Mouse (Mus musculus): ENCODE measurements around the gene Atic. TPM values are rescaled to one million over a fixed set of nuclear protein-coding genes. Genes with fewer than 3 reads are reported as not detected.

Atic gene
- polyA plus RNA-seq, 1 experiment from 2014 or later, result 42.9 TPM

- DNase-seq (ENCODE audit: low spot score, missing footprints), result peak; percentile 17
- Histone ChIP-seq H3K4me1 (ENCODE audit: control insufficient read depth, insufficient read depth, low read length) (no peaks in the 10 kb centered on the region), H3K4me2 (no peak overlapping the region), H3K27me3 (ENCODE audit: control insufficient read depth, insufficient read depth, low read length) (no peaks in the 10 kb centered on the region), H3K36me3 (ENCODE audit: control insufficient read depth, insufficient read depth, low read length) (no peaks in the 10 kb centered on the region), H3K4me3 (ENCODE audit: low read depth, low read length) (no peak overlapping the region), H3K27ac (ENCODE audit: low read depth, low read length) (no peak overlapping the region), H3K9me3 (ENCODE audit: control insufficient read depth, low read length) (no peaks in the 10 kb centered on the region), H3K9ac (ENCODE audit: low read length) (no peak overlapping the region)
- WGBS, result 85% methylated on average over 10 of the region's 10 CpGs
- ATAC-seq (ENCODE audit: low FRiP score), result no peak
Measured at GRCm38 (mm10) chr1:71550626-71551195, 6.2 kb upstream of the Atic start.

DNA sequence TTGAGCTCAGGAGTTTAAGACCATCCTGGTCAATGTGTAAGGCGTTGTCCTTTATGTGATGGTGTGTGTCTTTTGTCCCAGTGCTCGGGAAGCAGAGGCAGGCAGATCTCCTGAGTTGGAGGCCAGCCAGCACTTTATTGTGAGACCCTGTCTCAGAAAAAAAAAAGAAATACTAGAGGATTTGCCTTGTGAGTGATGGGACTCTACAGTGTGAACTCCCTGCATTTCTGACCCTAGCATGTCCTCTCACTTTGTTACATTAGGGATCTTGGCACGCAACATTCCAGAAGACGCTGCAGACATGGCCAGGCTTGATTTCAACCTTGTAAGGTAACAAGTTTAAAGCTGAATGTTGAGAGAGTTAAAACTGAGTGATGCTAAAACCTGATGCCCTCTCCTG lies 3.7 kb downstream of the Atic start:
- Histone ChIP-seq H3K4me2 (no peak overlapping the region), H3K4me3 (ENCODE audit: low read depth, low read length) (no peak overlapping the region), H3K36me3 (ENCODE audit: control insufficient read depth, insufficient read depth, low read length) (peaks cover 9% of the 10 kb centered on the region; the same call in 1 of the 2 replicates), H3K27ac (ENCODE audit: low read depth, low read length) (no peak overlapping the region), H3K9me3 (ENCODE audit: control insufficient read depth, low read length) (no peaks in the 10 kb centered on the region), H3K27me3 (ENCODE audit: control insufficient read depth, insufficient read depth, low read length) (no peaks in the 10 kb centered on the region), H3K9ac (ENCODE audit: low read length) (no peak overlapping the region), H3K4me1 (ENCODE audit: control insufficient read depth, insufficient read depth, low read length) (no peaks in the 10 kb centered on the region; the same call in 1 of the 2 replicates)
- WGBS, result 97% methylated on average over 4 of the region's 4 CpGs
- no peak for ATAC-seq (ENCODE audit: low FRiP score)
- peak; percentile 69 for DNase-seq (ENCODE audit: low spot score, missing footprints)

GRCm38 (mm10) chr1:71564291-71564690 lies 7.3 kb downstream of the Atic start:
- Histone ChIP-seq H3K4me2 (no peak overlapping the region), H3K9ac (ENCODE audit: low read length) (no peak overlapping the region), H3K27ac (ENCODE audit: low read depth, low read length) (no peak overlapping the region), H3K4me1 (ENCODE audit: control insufficient read depth, insufficient read depth, low read length) (no peaks in the 10 kb centered on the region), H3K4me3 (ENCODE audit: low read depth, low read length) (no peak overlapping the region), H3K36me3 (ENCODE audit: control insufficient read depth, insufficient read depth, low read length) (peaks cover 14% of the 10 kb centered on the region; the same call in 1 of the 2 replicates), H3K27me3 (ENCODE audit: control insufficient read depth, insufficient read depth, low read length) (no peaks in the 10 kb centered on the region), H3K9me3 (ENCODE audit: control insufficient read depth, low read length) (no peaks in the 10 kb centered on the region)
- DNase-seq (ENCODE audit: low spot score, missing footprints) (peak; percentile 31), ATAC-seq (ENCODE audit: low FRiP score) (no peak)
- 94% methylated on average over 7 of the region's 7 CpGs for WGBS

DNA sequence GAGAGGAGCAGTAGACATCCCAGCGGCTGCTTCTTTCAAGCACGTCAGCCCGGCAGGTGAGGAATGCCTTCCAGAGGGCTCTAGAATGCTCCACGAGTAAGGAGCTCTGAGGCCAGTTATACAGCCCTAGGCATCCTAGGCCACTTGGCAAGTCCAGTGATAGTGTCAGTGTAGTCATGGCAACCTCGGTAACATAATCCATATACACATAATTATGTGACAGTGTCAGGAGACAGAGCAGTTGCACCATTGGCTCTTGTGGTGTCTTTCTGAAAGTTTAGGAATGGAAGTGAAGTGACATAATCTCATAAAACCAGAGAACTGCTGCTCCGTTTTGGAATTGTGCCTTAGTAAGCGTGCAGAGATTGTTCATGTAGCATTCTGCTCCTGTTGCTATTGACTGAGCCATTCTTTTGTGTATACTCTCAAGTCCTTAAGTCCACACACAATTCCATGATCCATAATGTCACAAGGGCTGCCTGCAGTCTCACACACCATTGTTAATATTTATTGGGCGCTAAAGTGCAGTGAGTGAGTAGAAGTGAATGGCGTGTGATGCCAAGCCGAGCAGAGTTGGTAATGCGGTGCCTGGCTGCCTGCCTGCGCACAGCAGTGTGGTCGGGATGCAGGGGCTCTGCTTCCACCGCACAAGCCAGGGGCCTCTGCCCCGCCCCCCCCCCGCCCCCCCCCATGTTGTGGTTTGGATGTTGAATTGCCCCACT lies 11.1 kb downstream of the Atic start:
- Histone ChIP-seq H3K9ac (ENCODE audit: low read length) (no peak overlapping the region), H3K27me3 (ENCODE audit: control insufficient read depth, insufficient read depth, low read length) (no peaks in the 10 kb centered on the region), H3K4me3 (ENCODE audit: low read depth, low read length) (no peak overlapping the region), H3K9me3 (ENCODE audit: control insufficient read depth, low read length) (no peaks in the 10 kb centered on the region), H3K36me3 (ENCODE audit: control insufficient read depth, insufficient read depth, low read length) (peaks cover 18% of the 10 kb centered on the region), H3K27ac (ENCODE audit: low read depth, low read length) (no peak overlapping the region), H3K4me1 (ENCODE audit: control insufficient read depth, insufficient read depth, low read length) (no peaks in the 10 kb centered on the region), H3K4me2 (no peak overlapping the region)
- ATAC-seq (ENCODE audit: low FRiP score) (no peak), DNase-seq (ENCODE audit: low spot score, missing footprints) (peak; percentile 75)
- WGBS, result 85% methylated on average over 16 of the region's 16 CpGs

DNA sequence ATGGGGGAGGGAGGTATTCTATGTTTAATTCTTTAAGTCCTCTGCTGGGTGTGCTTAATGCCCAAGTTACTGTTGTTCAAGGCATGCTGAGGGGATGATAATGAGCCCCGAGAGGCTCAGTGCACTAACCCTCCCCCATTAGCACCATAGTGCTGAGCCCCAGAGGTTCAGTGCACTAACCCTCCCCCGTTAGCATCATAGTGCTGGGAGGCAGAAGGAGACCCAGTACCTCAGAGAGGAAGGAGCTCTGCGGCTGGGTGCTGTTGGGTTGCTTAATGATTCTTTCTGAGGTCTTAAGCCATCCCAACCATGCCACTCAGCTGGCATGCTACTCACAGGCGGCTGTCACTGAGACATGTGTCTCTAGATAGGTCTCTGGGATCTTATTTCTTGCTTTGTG lies 13.2 kb downstream of the Atic start:
- Histone ChIP-seq H3K36me3 (ENCODE audit: control insufficient read depth, insufficient read depth, low read length) (peaks cover 19% of the 10 kb centered on the region), H3K4me3 (ENCODE audit: low read depth, low read length) (no peak overlapping the region), H3K4me2 (no peak overlapping the region), H3K4me1 (ENCODE audit: control insufficient read depth, insufficient read depth, low read length) (no peaks in the 10 kb centered on the region), H3K27me3 (ENCODE audit: control insufficient read depth, insufficient read depth, low read length) (no peaks in the 10 kb centered on the region), H3K27ac (ENCODE audit: low read depth, low read length) (no peak overlapping the region), H3K9me3 (ENCODE audit: control insufficient read depth, low read length) (no peaks in the 10 kb centered on the region), H3K9ac (ENCODE audit: low read length) (no peak overlapping the region)
- ATAC-seq (ENCODE audit: low FRiP score) (no peak), DNase-seq (ENCODE audit: low spot score, missing footprints) (peak; percentile 53)
- 88% methylated on average over 4 of the region's 4 CpGs for WGBS

DNA sequence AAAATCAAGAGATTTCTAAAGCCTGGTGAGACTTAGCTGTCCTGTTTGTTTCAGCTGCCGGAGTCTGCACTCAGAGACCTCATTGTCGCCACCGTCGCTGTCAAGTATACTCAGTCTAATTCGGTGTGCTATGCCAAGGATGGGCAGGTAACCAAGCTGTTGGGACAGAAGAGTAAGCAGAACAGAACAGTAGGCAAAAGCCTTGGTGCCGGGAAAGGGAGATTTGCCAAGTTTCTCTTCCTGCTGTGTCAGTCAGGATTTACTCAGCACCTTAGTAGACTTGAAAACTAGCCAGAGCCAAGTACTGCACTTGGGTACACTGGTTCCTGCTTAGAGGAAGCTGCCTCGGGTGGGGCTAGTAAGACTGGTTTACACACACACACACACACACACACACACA lies 19.0 kb downstream of the Atic start:
- Histone ChIP-seq H3K9me3 (ENCODE audit: control insufficient read depth, low read length) (no peaks in the 10 kb centered on the region), H3K9ac (ENCODE audit: low read length) (no peak overlapping the region), H3K27me3 (ENCODE audit: control insufficient read depth, insufficient read depth, low read length) (no peaks in the 10 kb centered on the region), H3K36me3 (ENCODE audit: control insufficient read depth, insufficient read depth, low read length) (peaks cover 16% of the 10 kb centered on the region), H3K4me2 (no peak overlapping the region), H3K27ac (ENCODE audit: low read depth, low read length) (no peak overlapping the region), H3K4me3 (ENCODE audit: low read depth, low read length) (no peak overlapping the region), H3K4me1 (ENCODE audit: control insufficient read depth, insufficient read depth, low read length) (no peaks in the 10 kb centered on the region)
- DNase-seq (ENCODE audit: low spot score, missing footprints) (no peak), ATAC-seq (ENCODE audit: low FRiP score) (no peak)
- 93% methylated on average over 7 of the region's 7 CpGs for WGBS

GRCm38 (mm10) chr1:71576837-71577236 lies 19.9 kb downstream of the Atic start:
- Histone ChIP-seq H3K9ac (ENCODE audit: low read length) (no peak overlapping the region), H3K9me3 (ENCODE audit: control insufficient read depth, low read length) (no peaks in the 10 kb centered on the region), H3K27ac (ENCODE audit: low read depth, low read length) (no peak overlapping the region), H3K36me3 (ENCODE audit: control insufficient read depth, insufficient read depth, low read length) (peaks cover 10% of the 10 kb centered on the region; the same call in 1 of the 2 replicates), H3K4me3 (ENCODE audit: low read depth, low read length) (no peak overlapping the region), H3K27me3 (ENCODE audit: control insufficient read depth, insufficient read depth, low read length) (no peaks in the 10 kb centered on the region), H3K4me2 (no peak overlapping the region), H3K4me1 (ENCODE audit: control insufficient read depth, insufficient read depth, low read length) (no peaks in the 10 kb centered on the region)
- 96% methylated on average over 6 of the region's 6 CpGs for WGBS
- no peak for ATAC-seq (ENCODE audit: low FRiP score)
- DNase-seq (ENCODE audit: low spot score, missing footprints), result no peak

GRCm38 (mm10) chr1:71579526-71579925 lies 22.6 kb downstream of the Atic start:
- Histone ChIP-seq H3K4me1 (ENCODE audit: control insufficient read depth, insufficient read depth, low read length) (no peaks in the 10 kb centered on the region), H3K4me2 (no peak overlapping the region), H3K9me3 (ENCODE audit: control insufficient read depth, low read length) (no peaks in the 10 kb centered on the region), H3K27me3 (ENCODE audit: control insufficient read depth, insufficient read depth, low read length) (no peaks in the 10 kb centered on the region), H3K27ac (ENCODE audit: low read depth, low read length) (no peak overlapping the region), H3K9ac (ENCODE audit: low read length) (no peak overlapping the region), H3K4me3 (ENCODE audit: low read depth, low read length) (no peak overlapping the region), H3K36me3 (ENCODE audit: control insufficient read depth, insufficient read depth, low read length) (peaks cover 9% of the 10 kb centered on the region; the same call in 1 of the 2 replicates)
- DNase-seq (ENCODE audit: low spot score, missing footprints) (no peak), ATAC-seq (ENCODE audit: low FRiP score) (no peak)
- WGBS, result 93% methylated on average over 4 of the region's 4 CpGs

- no peak; the same call in 1 of the 2 replicates for ATAC-seq (ENCODE audit: low FRiP score)
- Histone ChIP-seq H3K9me3 (ENCODE audit: control insufficient read depth, low read length) (no peaks in the 10 kb centered on the region), H3K27ac (ENCODE audit: low read depth, low read length) (no peak overlapping the region), H3K9ac (ENCODE audit: low read length) (no peak overlapping the region), H3K27me3 (ENCODE audit: control insufficient read depth, insufficient read depth, low read length) (no peaks in the 10 kb centered on the region), H3K4me2 (no peak overlapping the region), H3K4me3 (ENCODE audit: low read depth, low read length) (no peak overlapping the region), H3K4me1 (ENCODE audit: control insufficient read depth, insufficient read depth, low read length) (no peaks in the 10 kb centered on the region), H3K36me3 (ENCODE audit: control insufficient read depth, insufficient read depth, low read length) (peaks cover 7% of the 10 kb centered on the region; the same call in 1 of the 2 replicates)
- 94% methylated on average over 12 of the region's 12 CpGs for WGBS
- no peak for DNase-seq (ENCODE audit: low spot score, missing footprints)
Measured at GRCm38 (mm10) chr1:71580408-71580807, 23.5 kb downstream of the Atic start.

Data from midbrain, embryonic 11.5 days (tissue).